Mouse (Mus musculus): ENCODE data around the gene Olfr1381. TPM values are rescaled to one million over a fixed set of nuclear protein-coding genes. Genes with fewer than 3 reads are reported as not detected.

Gene Olfr1381
- polyA plus RNA-seq, 1 experiment from 2014 or later, result not detected

Other genes with a start within 250 kb of the Olfr1381 start
- not detected in 2 replicates for gene Olfr10, start 238.7 kb upstream of the Olfr1381 start, polyA plus RNA-seq (2015; fragmentation: Nextera tagmentation; extraction: Ambion mirVana)
- gene Olfr1391, start 220.7 kb upstream of the Olfr1381 start, polyA plus RNA-seq (2015; fragmentation: Nextera tagmentation; extraction: Ambion mirVana), result not detected in 2 replicates
- gene Olfr1390, start 208.3 kb upstream of the Olfr1381 start, polyA plus RNA-seq (2015; fragmentation: Nextera tagmentation; extraction: Ambion mirVana), result not detected in 2 replicates
- gene Olfr1389, start 120.4 kb upstream of the Olfr1381 start, polyA plus RNA-seq (2015; fragmentation: Nextera tagmentation; extraction: Ambion mirVana), result not detected in 2 replicates
- gene Olfr1388, start 106.8 kb upstream of the Olfr1381 start, polyA plus RNA-seq (2015; fragmentation: Nextera tagmentation; extraction: Ambion mirVana), result 0.05 TPM in 1 of 2 replicates, not detected in the other
- gene Olfr1387, start 88.1 kb upstream of the Olfr1381 start, polyA plus RNA-seq (2015; fragmentation: Nextera tagmentation; extraction: Ambion mirVana), result not detected in 2 replicates
- not detected in 2 replicates for gene Olfr1386, start 78.4 kb upstream of the Olfr1381 start, polyA plus RNA-seq (2015; fragmentation: Nextera tagmentation; extraction: Ambion mirVana)
- 0.05 and 0.08 TPM in 2 replicates for gene Olfr1385, start 54.4 kb upstream of the Olfr1381 start, polyA plus RNA-seq (2015; fragmentation: Nextera tagmentation; extraction: Ambion mirVana)
- gene Olfr1384, start 36.7 kb upstream of the Olfr1381 start, polyA plus RNA-seq (2015; fragmentation: Nextera tagmentation; extraction: Ambion mirVana), result not detected in 2 replicates
- gene Olfr1383, start 23.8 kb upstream of the Olfr1381 start, polyA plus RNA-seq (2015; fragmentation: Nextera tagmentation; extraction: Ambion mirVana), result not detected in 2 replicates
- gene Olfr1382, start 15.2 kb upstream of the Olfr1381 start, polyA plus RNA-seq (2015; fragmentation: Nextera tagmentation; extraction: Ambion mirVana), result not detected in 2 replicates
- gene Olfr1380, start 13.4 kb downstream of the Olfr1381 start, polyA plus RNA-seq (2015; fragmentation: Nextera tagmentation; extraction: Ambion mirVana), result not detected in 2 replicates
- 1.9 TPM in 2 replicates for gene Flt4, start 65.8 kb downstream of the Olfr1381 start, polyA plus RNA-seq (2015; fragmentation: Nextera tagmentation; extraction: Ambion mirVana)
- not detected in 2 replicates for gene Scgb3a1, start 120.2 kb downstream of the Olfr1381 start, polyA plus RNA-seq (2015; fragmentation: Nextera tagmentation; extraction: Ambion mirVana)
- gene Cnot6, start 169.3 kb downstream of the Olfr1381 start, polyA plus RNA-seq (2015; fragmentation: Nextera tagmentation; extraction: Ambion mirVana), result 47.4 and 52.2 TPM in 2 replicates